Mouse (Mus musculus): ENCODE results near the gene Kank4. TPM values are rescaled to one million over a fixed set of nuclear protein-coding genes. Genes with fewer than 3 reads are reported as not detected.
"Not testable (repeated sequence)": the region's sequence is repeated elsewhere in the genome, so short reads cannot be mapped to it uniquely, and the experiment has no call there.

Kank4 gene
- 1.7 and 2.8 TPM in 2 replicates for polyA plus RNA-seq (2015; fragmentation: Nextera tagmentation; extraction: Ambion mirVana)

DNA sequence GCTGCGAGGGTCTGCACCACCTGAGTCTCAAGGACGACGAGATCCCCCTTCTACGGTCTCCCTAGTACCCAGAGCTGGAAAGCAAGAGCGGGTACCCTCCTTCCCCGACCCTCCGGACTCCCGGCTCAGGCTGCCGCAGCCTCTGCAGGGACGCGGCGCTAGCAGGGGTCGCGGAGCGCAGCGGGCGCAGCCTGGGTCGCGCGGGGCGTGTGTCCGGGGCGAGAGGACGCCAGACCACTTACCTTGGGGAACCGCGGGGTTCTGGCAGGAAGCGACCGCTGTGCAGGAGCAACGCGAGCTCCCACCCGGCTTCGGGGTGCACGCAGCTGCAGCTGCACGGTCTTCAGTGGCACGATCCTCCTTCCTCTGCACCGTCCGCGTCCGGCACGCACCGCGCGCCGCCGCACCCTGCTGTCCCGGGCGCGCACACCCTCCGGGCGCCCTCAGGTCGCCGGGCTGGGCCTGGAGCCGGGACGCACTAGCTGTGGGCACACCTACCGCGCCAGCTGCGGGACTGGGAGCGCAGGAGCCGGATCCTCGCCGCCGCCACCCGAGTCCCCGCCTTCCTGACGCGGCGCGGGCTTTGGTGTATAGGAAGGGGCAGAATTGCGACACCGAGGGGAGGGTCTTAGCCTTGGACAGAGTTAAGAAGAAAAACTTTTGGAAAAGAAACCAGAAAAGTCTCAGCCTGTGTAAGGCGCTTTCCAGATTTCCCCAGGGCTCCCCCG is at the start of gene Kank4:
TSS of gene Kank4 (minus strand) at position 354 of the 728 bp plus-strand sequence.
- Histone ChIP-seq H3K4me3 (replicated peaks) (peak within 1 kb of the TSS; percentile 80), H3K4me1 (peaks cover 35% of the 10 kb centered on the region), H3K36me3 (no peaks in the 10 kb centered on the region), H3K9me3 (replicated peaks) (no peaks in the 10 kb centered on the region), H3K9ac (peak within 1 kb of the TSS; percentile 73), H3K4me2 (replicated peaks) (peak within 1 kb of the TSS; percentile 89), H3K27me3 (0 out of 2 replicates have a peak, but pooled peaks cover 2% of the 10 kb centered on the region), H3K27ac (replicated peaks) (peak within 1 kb of the TSS; percentile 72)
- peak; percentile 77 for ATAC-seq (ENCODE audit: insufficient number of reproducible peaks, low FRiP score, low TSS enrichment, low read depth)
- under 1% methylated on average over 72 of the region's 72 CpGs for WGBS

DNA sequence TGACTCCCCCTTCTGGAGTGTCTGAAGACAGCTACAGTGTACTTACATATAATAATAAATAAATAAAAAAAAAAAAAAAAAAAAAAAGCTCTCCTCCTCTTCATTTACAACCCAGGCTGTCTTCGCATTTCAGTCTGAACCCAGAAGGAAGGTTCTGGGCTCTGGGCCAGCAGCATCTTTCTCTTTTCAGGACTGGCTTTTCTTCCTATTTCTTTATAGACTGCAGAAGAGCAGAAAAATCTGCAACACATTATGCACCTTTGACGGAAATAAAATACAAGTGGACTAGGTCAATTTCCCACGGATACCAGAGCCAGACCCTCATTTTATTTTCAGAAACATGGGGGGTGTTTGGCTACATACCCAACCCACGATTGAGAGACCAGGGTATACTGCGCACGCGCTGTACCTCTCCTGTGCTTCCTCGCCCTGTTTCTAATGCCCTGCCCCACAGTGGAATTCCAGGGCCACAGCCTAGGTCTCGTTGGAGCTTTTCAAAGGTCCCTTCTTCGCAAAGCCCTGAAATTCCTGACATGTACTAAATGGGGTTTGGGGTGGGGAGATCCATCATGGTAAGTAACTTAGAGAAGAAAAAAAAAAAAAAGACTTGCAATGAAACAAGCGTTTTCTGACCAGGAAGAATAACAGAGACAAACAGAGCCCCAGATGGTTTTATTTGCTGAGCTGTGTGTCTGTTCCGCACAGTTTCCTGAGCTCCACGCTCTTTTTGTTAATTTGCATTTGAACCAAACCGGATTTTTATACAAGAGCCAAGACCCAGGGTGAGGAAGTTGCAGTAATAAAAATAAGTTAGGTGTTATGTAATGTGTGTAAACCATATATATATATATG is 48.3 kb upstream of the Kank4 start:
- WGBS, result 37% methylated on average over 14 of the region's 14 CpGs
- Histone ChIP-seq H3K4me2 (replicated peaks) (peak overlapping the region; percentile 25), H3K36me3 (no peaks in the 10 kb centered on the region), H3K27me3 (no peaks in the 10 kb centered on the region), H3K4me3 (replicated peaks) (0 out of 2 replicates have a peak overlapping the region, but pooled peaks have one; percentile 6), H3K27ac (replicated peaks) (peak overlapping the region; percentile 86), H3K9ac (no peak overlapping the region), H3K9me3 (replicated peaks) (no peaks in the 10 kb centered on the region), H3K4me1 (no peaks in the 10 kb centered on the region)
- ATAC-seq (ENCODE audit: insufficient number of reproducible peaks, low FRiP score, low TSS enrichment, low read depth), result peak; percentile 75

DNA sequence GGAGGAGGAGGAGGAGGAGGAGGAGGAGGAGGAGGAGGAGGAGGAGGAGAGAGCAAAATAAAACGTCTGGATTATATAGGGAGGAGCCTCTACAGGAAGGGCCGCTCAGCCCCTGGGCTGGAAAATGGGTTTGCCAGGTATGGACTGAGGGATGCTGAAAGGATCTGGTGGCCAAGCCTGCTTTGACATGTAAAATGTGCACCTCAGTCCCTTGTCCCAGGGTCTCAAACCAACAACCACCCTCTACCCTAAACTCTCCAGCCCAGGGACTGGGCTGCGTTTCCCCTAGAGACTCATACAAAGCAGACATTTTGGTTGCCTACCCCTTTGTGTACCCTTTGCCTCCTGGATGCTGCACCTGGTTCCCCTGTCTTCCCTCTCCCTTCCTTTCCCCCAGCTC is 47.2 kb upstream of the Kank4 start:
- 65% methylated on average over 3 of the region's 3 CpGs for whole genome bisulfite sequencing
- Histone ChIP-seq H3K9me3 (replicated peaks) (no peaks in the 10 kb centered on the region), H3K4me3 (replicated peaks) (no peak overlapping the region), H3K27ac (replicated peaks) (no peak overlapping the region), H3K4me2 (replicated peaks) (no peak overlapping the region), H3K4me1 (no peaks in the 10 kb centered on the region), H3K27me3 (no peaks in the 10 kb centered on the region), H3K36me3 (no peaks in the 10 kb centered on the region), H3K9ac (no peak overlapping the region)
- no peak for ATAC-seq (ENCODE audit: insufficient number of reproducible peaks, low FRiP score, low TSS enrichment, low read depth)

DNA sequence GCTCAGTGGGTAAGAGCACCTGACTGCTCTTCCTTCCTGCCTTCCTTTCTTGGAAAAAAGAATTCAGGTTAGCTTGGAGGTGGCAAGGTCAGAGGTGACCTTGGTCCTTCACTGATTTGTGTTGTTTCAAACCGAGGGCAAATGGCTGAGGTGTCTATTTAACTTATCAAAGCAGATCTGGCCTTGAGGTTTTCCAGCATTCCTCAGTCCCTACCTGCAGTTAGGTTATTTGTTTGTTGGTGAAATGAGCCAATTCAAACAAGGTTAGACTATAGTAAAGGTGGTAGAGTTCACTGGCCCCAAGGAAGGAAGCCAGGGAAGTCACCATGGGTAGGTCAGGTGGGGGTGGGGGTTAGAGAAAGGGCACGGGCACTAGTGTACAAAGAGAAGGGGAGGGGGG is 46.8 kb upstream of the Kank4 start:
- Histone ChIP-seq H3K36me3 (no peaks in the 10 kb centered on the region), H3K27ac (replicated peaks) (no peak overlapping the region), H3K4me1 (no peaks in the 10 kb centered on the region), H3K4me3 (replicated peaks) (no peak overlapping the region), H3K4me2 (replicated peaks) (no peak overlapping the region), H3K9ac (no peak overlapping the region), H3K9me3 (replicated peaks) (no peaks in the 10 kb centered on the region), H3K27me3 (no peaks in the 10 kb centered on the region)
- WGBS, result 36% methylated on average over 1 of the region's 2 CpGs
- no peak for ATAC-seq (ENCODE audit: insufficient number of reproducible peaks, low FRiP score, low TSS enrichment, low read depth)

DNA sequence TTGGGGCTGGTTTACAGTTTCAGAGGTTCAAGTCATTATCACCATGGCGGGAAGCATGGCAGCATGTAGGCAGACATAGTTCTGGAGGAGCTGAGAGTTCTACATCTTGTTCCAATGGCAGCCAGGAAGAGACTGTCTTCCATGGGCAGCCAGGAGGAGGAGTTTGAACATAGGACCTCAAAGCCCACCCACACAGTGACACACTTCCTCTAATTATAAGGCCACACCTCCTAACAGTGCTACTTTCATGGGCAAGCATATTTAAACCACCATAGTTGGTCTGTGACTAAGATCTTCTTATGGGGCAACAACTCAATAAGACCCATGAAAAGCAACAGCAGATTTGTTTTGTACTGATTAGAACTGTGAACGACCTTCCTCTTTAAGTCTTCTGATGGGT is 46.1 kb upstream of the Kank4 start:
- no peaks in the 10 kb centered on the region for H3K36me3 ChIP-seq
- no peak overlapping the region for H3K4me2 ChIP-seq (replicated peaks)
- H3K9ac ChIP-seq, result no peak overlapping the region
- no peaks in the 10 kb centered on the region for H3K4me1 ChIP-seq
- H3K4me3 ChIP-seq (replicated peaks), result no peak overlapping the region
- WGBS, result 82% methylated on average over 2 of the region's 2 CpGs
- no peaks in the 10 kb centered on the region for H3K27me3 ChIP-seq
- H3K9me3 ChIP-seq (replicated peaks), result no peaks in the 10 kb centered on the region
- ATAC-seq (ENCODE audit: insufficient number of reproducible peaks, low FRiP score, low TSS enrichment, low read depth), result no peak
- H3K27ac ChIP-seq (replicated peaks), result no peak overlapping the region

DNA sequence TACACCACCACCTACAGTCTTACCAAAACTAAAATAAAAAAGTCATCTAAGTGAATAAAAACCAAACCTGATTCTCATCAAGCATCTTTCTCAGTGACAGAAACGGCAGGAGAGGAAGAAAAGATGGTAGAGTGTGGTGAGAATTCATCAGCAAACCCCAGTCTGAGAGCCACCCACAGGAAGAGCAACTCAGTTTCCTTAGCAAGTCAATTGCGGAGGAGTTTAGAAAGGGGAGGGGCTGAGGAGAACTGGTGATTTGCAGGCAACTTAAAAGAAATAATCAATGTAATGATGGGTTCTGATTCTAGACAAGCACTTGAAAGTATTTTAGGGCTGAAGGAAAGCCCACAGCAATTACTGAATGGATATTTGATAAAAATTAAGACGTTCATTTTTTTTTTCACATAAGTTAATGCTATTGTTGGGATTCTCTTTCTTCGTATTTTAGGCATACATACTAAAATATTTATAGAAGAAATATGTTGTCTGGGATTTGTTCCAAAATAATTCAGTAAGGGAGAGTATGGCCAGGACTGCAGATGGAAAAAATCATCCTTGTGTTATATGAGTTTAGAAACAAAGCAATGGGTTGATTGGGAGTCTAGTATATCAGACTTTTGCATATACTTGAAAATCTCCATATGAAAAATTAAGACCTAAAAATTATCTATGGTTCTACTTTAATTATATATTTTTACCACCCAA is 41.0 kb upstream of the Kank4 start:
- H3K36me3 ChIP-seq, result no peaks in the 10 kb centered on the region
- no peak overlapping the region for H3K4me2 ChIP-seq (replicated peaks)
- ATAC-seq (ENCODE audit: insufficient number of reproducible peaks, low FRiP score, low TSS enrichment, low read depth), result no peak
- H3K4me1 ChIP-seq, result peaks cover 5% of the 10 kb centered on the region; the same call in 1 of the 2 replicates
- 37% methylated on average over 4 of the region's 4 CpGs for WGBS
- no peak overlapping the region for H3K4me3 ChIP-seq (replicated peaks)
- no peaks in the 10 kb centered on the region for H3K27me3 ChIP-seq
- H3K27ac ChIP-seq (replicated peaks), result peak overlapping the region; percentile 55; the same call in 1 of the 2 replicates
- no peaks in the 10 kb centered on the region for H3K9me3 ChIP-seq (replicated peaks)
- no peak overlapping the region for H3K9ac ChIP-seq

DNA sequence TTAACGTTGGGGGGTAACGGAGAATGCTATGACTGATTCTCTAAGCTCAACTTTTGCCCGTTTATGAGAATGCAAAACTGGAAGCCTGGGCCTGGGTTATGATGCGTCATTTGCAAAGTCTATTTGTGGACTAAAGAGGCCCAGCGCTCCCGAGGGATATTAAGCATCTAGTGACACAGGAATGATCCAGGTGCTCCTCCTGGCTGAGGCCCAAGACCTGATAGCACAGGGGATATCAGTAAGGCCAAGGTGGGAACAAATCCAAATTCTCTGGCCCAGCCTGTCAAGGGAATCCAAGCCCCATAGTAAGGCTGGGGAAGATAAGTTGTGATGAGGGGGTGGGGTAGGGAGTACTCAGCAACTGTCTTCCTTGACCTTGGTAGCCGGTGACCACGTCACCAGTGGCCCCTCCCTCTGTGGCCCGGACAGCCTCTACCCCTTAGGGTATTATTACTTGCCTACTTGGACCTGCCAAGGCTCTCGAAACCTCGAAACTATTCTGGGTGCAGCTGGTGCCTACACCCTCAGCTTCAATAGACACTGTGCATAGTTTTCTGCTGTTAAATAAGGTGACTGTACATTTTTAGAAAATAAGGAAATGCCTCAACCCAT is 39.8 kb upstream of the Kank4 start:
- H3K4me3 ChIP-seq (replicated peaks), result no peak overlapping the region
- no peak for ATAC-seq (ENCODE audit: insufficient number of reproducible peaks, low FRiP score, low TSS enrichment, low read depth)

DNA sequence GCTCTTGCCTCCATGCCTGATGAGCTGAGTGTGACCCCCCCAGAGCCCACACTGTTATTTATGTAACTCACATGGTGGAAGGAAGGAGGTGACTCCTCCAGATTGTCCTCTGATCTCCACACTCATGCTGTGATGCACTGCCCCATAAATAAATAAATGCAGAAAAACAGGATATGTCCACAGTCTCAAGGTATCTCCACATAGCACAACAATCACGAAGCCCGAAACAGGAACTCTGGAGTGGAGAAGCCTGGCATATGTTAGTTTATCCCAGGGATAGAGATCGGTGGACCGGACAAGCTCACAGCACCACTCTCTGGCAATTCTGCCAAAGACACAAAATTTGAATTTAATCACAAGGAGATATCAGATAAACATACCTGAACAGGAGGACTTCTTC is 36.6 kb upstream of the Kank4 start:
- no peak for ATAC-seq (ENCODE audit: insufficient number of reproducible peaks, low FRiP score, low TSS enrichment, low read depth)
- H3K27me3 ChIP-seq, result no peaks in the 10 kb centered on the region
- H3K36me3 ChIP-seq, result no peaks in the 10 kb centered on the region

More for the DNA sequence above, 39.8 kb upstream of the Kank4 start:
- Histone ChIP-seq H3K9ac (no peak overlapping the region), H3K36me3 (no peaks in the 10 kb centered on the region), H3K27me3 (no peaks in the 10 kb centered on the region), H3K4me1 (peaks cover 5% of the 10 kb centered on the region; the same call in 1 of the 2 replicates), H3K9me3 (replicated peaks) (no peaks in the 10 kb centered on the region), H3K27ac (replicated peaks) (0 out of 2 replicates have a peak overlapping the region, but pooled peaks have one; percentile 6), H3K4me2 (replicated peaks) (no peak overlapping the region)
- WGBS, result 68% methylated on average over 11 of the region's 11 CpGs

DNA sequence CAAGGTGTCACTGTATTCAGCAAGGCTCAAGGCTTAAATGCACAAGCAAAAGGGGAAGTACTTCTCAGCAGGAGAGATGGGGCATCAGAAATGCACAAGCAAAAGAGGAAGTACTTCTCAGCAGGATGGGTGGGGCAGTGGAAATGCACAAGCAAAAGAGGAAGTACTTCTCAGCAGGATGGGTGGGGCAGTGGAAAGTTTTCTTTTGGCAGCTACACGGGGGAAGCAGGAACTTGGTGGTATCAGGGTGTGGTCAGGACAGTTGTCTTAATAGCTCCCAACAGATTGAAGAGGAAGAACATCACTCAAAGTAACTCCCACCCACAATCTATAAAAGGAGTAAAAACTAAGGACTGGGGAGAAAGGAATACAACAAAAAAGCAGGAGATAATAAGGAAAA is 33.1 kb upstream of the Kank4 start:
- not testable (repeated sequence) for H3K4me1 ChIP-seq; H3K4me2 ChIP-seq (replicated peaks); H3K4me3 ChIP-seq (replicated peaks); H3K36me3 ChIP-seq; ATAC-seq (ENCODE audit: insufficient number of reproducible peaks, low FRiP score, low TSS enrichment, low read depth); H3K27ac ChIP-seq (replicated peaks); H3K9ac ChIP-seq; H3K9me3 ChIP-seq (replicated peaks); H3K27me3 ChIP-seq
- 64% methylated on average over 1 of the region's 1 CpGs for WGBS

More for the DNA sequence above, 36.6 kb upstream of the Kank4 start:
- Histone ChIP-seq H3K4me1 (peaks cover 5% of the 10 kb centered on the region; the same call in 1 of the 2 replicates), H3K27ac (replicated peaks) (no peak overlapping the region), H3K9me3 (replicated peaks) (no peaks in the 10 kb centered on the region), H3K9ac (no peak overlapping the region), H3K4me3 (replicated peaks) (no peak overlapping the region), H3K4me2 (replicated peaks) (no peak overlapping the region)
- 90% methylated on average over 4 of the region's 4 CpGs for WGBS

DNA sequence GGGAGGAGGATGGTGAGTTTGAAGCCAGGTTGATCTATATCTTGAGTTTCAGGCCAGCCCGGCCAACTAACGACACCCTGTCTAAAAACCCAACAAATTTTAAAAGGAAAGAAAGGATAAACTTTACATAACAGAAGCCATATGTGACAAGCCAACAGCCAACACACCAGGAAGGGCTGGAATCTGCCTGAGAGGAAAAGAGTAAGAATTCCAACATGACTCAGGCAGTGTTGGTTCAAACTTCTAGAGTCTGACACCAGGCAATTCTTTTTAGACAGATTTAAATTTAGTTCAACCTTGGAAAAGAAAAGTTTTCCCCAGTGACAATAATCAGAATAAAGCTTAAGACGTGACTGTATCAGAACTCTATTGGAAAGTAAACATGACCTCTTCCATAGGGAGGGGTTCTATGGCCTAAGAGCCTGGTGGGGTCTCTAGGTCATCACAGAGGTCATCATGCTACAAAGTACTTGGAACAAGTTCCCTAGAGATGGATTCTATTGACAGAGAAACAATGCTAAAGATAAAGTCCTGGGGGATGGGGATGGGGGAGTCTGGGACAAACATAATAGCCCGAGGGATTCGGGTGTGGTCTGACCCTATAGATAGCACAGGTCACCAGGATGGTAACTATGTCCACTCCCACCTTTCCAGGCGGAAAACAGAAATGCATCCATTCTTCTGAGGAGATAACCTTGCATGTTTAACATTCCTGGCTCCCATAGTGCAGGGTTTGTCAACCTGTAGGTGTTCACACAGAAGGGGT is 30.0 kb upstream of the Kank4 start:
- Histone ChIP-seq H3K4me1 (no peaks in the 10 kb centered on the region), H3K9me3 (replicated peaks) (no peaks in the 10 kb centered on the region), H3K4me3 (replicated peaks) (no peak overlapping the region), H3K4me2 (replicated peaks) (no peak overlapping the region), H3K9ac (no peak overlapping the region), H3K27ac (replicated peaks) (no peak overlapping the region), H3K36me3 (no peaks in the 10 kb centered on the region), H3K27me3 (no peaks in the 10 kb centered on the region)
- ATAC-seq (ENCODE audit: insufficient number of reproducible peaks, low FRiP score, low TSS enrichment, low read depth), result no peak
- WGBS, result 49% methylated on average over 6 of the region's 6 CpGs

All from embryonic facial prominence, embryonic 15.5 days (tissue).